8 mouse cellular contexts compared by ENCODE assay signal in the genomic region with DNA sequence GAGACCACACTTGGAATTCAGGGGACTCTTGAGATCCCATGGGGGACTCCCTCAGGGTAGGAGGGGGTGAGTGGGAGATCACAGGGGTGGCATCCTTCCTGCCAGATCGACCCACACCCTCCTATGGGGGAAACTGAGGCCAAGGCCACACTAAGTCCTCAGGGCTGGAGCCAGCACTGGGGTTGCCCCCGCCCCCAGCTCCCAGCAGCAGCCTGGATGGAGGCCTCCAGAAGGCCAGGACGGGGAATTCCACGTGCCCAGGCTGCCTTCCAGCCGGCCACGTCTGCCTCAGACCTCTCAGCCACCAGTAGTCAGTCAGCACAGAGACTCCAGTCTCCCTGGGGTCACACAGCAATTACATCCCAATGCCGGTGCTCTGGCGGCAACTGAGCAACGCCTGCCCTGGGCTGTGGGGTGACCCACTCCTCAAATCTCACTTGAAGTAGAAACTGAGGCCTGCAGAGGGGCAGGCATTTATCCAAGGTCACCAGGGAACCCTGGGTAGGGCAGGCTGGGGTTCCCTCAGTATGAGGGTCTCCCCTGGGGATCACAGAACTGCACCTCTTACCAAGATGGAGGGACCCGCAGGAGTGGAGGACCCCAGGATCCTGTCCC. TPM values are rescaled to one million over a fixed set of nuclear protein-coding genes. Genes with fewer than 3 reads are reported as not detected.
A peak's percentile ranks its signal among the peaks of the same experiment; 100 is the strongest.
DNase-seq lines count a peak whose midpoint lies in the region; ATAC-seq and TF ChIP-seq lines count a peak whose summit lies in the region.

No protein-coding gene starts in this region.

- peaks cover 30% of the 10 kb centered on the region for H3K4me1 ChIP-seq in lung, adult 2 months (ENCODE audit: control insufficient read depth, insufficient read depth, low read length)
- H3K4me1 ChIP-seq in forebrain, postnatal 0 days (ENCODE audit: insufficient read depth): no peaks in the 10 kb centered on the region
- peaks cover 47% of the 10 kb centered on the region for H3K4me1 ChIP-seq in hindbrain, embryonic 15.5 days (replicated peaks)
- peaks cover 46% of the 10 kb centered on the region for H3K4me1 ChIP-seq in midbrain, embryonic 15.5 days

- WGBS in lung, adult 2 months: 28% methylated on average over 10 of the region's 10 CpGs
- WGBS in forebrain, postnatal 0 days: 29% methylated on average over 10 of the region's 10 CpGs
- WGBS in hindbrain, embryonic 15.5 days: 34% methylated on average over 10 of the region's 10 CpGs
- WGBS in midbrain, embryonic 15.5 days: 35% methylated on average over 10 of the region's 10 CpGs

- H3K27ac ChIP-seq in forebrain, postnatal 0 days (ENCODE audit: low read depth, low read length): no peak overlapping the region
- H3K27ac ChIP-seq in hindbrain, embryonic 15.5 days (replicated peaks): peak overlapping the region; percentile 40; the same call in 1 of the 2 replicates
- no peak overlapping the region for H3K27ac ChIP-seq in midbrain, embryonic 15.5 days

- H3K9ac ChIP-seq in forebrain, postnatal 0 days: no peak overlapping the region
- H3K9ac ChIP-seq in hindbrain, embryonic 15.5 days: no peak overlapping the region
- H3K9ac ChIP-seq in midbrain, embryonic 15.5 days: no peak overlapping the region

- peak; percentile 31 for DNase-seq in lung, adult 2 months
- no peak for DNase-seq in lung, postnatal 36 days
- DNase-seq in cerebellum, adult 11 months: peak; percentile 66
- no peak for DNase-seq in forebrain, postnatal 0 days
- DNase-seq in left cerebral cortex, postnatal 14 days (ENCODE audit: low spot score in 2 of 2): peak; percentile 13 to 19
- peak; percentile 44 for DNase-seq in urinary bladder, postnatal 25 days (ENCODE audit: low spot score)

- H3K4me2 ChIP-seq in forebrain, postnatal 0 days (ENCODE audit: low read depth): peak overlapping the region; percentile 74
- H3K4me2 ChIP-seq in hindbrain, embryonic 15.5 days: peak overlapping the region; percentile 78
- H3K4me2 ChIP-seq in midbrain, embryonic 15.5 days: peak overlapping the region; percentile 61; the same call in 1 of the 2 replicates

- intact Hi-C loops in left cerebral cortex, postnatal 14 days (cut with DNase I): no loop called here

- H3K9me3 ChIP-seq in forebrain, postnatal 0 days (ENCODE audit: low read length): no peaks in the 10 kb centered on the region
- H3K9me3 ChIP-seq in hindbrain, embryonic 15.5 days: no peaks in the 10 kb centered on the region
- no peaks in the 10 kb centered on the region for H3K9me3 ChIP-seq in midbrain, embryonic 15.5 days

- no peak for ATAC-seq in forebrain, postnatal 0 days
- ATAC-seq in hindbrain, embryonic 15.5 days (ENCODE audit: low FRiP score, low read depth): no peak
- ATAC-seq in midbrain, embryonic 15.5 days (replicated peaks): no peak

- peaks cover under 1% of the 10 kb centered on the region; the same call in 1 of the 2 replicates for H3K36me3 ChIP-seq in forebrain, postnatal 0 days (ENCODE audit: insufficient read depth)
- no peaks in the 10 kb centered on the region for H3K36me3 ChIP-seq in hindbrain, embryonic 15.5 days
- H3K36me3 ChIP-seq in midbrain, embryonic 15.5 days (replicated peaks): no peaks in the 10 kb centered on the region

- H3K4me3 ChIP-seq in lung, adult 2 months (replicated peaks; ENCODE audit: extremely low read depth, low read depth, low read length): peak overlapping the region; percentile 7
- H3K4me3 ChIP-seq in forebrain, postnatal 0 days (ENCODE audit: low read depth, low read length): no peak overlapping the region
- peak overlapping the region; percentile 48 for H3K4me3 ChIP-seq in hindbrain, embryonic 15.5 days
- H3K4me3 ChIP-seq in midbrain, embryonic 15.5 days: no peak overlapping the region

- TF ChIP-seq POLR2A in lung, adult 2 months (IDR thresholded peaks at IDR 0.05; ENCODE audit: borderline replicate concordance, extremely low read depth, low read depth, low read length): no peak

- TF ChIP-seq CTCF in lung, adult 2 months (IDR thresholded peaks at IDR 0.05; ENCODE audit: insufficient read depth, low read length): no peak
- TF ChIP-seq CTCF in forebrain, postnatal 0 days (IDR thresholded peaks at IDR 0.05; ENCODE audit: low read depth): no peak

- no peaks in the 10 kb centered on the region for H3K27me3 ChIP-seq in forebrain, postnatal 0 days (ENCODE audit: insufficient read depth, low read length)
- peaks cover 20% of the 10 kb centered on the region; the same call in 1 of the 2 replicates for H3K27me3 ChIP-seq in hindbrain, embryonic 15.5 days
- H3K27me3 ChIP-seq in midbrain, embryonic 15.5 days (replicated peaks): peaks cover 4% of the 10 kb centered on the region

RNA-seq across cellular contexts. Expression of a gene that starts 30.1 kb away (rescaled TPM):
- 89.6 and 103 TPM in 2 replicates for polyA plus RNA-seq in lung, adult 2 months (2012; rRNA removed)
- total RNA-seq in forebrain, postnatal 0 days (2014; rRNA removed): 9.0 and 14.5 TPM in 2 replicates
- polyA plus RNA-seq in forebrain, postnatal 0 days (2015; fragmentation: Nextera tagmentation; extraction: Ambion mirVana): 14.8 and 23.1 TPM in 2 replicates
- polyA plus RNA-seq in hindbrain, embryonic 15.5 days (2015; fragmentation: Nextera tagmentation; extraction: Ambion mirVana): 26.6 and 28.0 TPM in 2 replicates
- total RNA-seq in left cerebral cortex, postnatal 14 days (2021): 10 to 100 TPM; 67.0 to 69.8 TPM
- 18.1 and 22.8 TPM in 2 replicates for polyA plus RNA-seq in midbrain, embryonic 15.5 days (2015; fragmentation: Nextera tagmentation; extraction: Ambion mirVana)

RNA-seq across cellular contexts. Expression of a gene that starts 32.5 kb away (rescaled TPM):
- 8.8 and 10.1 TPM in 2 replicates for polyA plus RNA-seq in lung, adult 2 months (2012; rRNA removed)
- total RNA-seq in forebrain, postnatal 0 days (2014; rRNA removed): 0.77 and 1.3 TPM in 2 replicates
- polyA plus RNA-seq in forebrain, postnatal 0 days (2015; fragmentation: Nextera tagmentation; extraction: Ambion mirVana): 1.7 TPM in 2 replicates
- 1.4 and 1.8 TPM in 2 replicates for polyA plus RNA-seq in hindbrain, embryonic 15.5 days (2015; fragmentation: Nextera tagmentation; extraction: Ambion mirVana)
- total RNA-seq in left cerebral cortex, postnatal 14 days (2021): 1 to 10 TPM; 1.8 to 1.9 TPM
- polyA plus RNA-seq in midbrain, embryonic 15.5 days (2015; fragmentation: Nextera tagmentation; extraction: Ambion mirVana): 1.4 and 1.6 TPM in 2 replicates

RNA-seq across cellular contexts. Expression of a gene that starts 36.5 kb away (rescaled TPM):
- 3.6 and 5.9 TPM in 2 replicates for polyA plus RNA-seq in lung, adult 2 months (2012; rRNA removed)
- total RNA-seq in forebrain, postnatal 0 days (2014; rRNA removed): 5.8 and 16.6 TPM in 2 replicates
- polyA plus RNA-seq in forebrain, postnatal 0 days (2015; fragmentation: Nextera tagmentation; extraction: Ambion mirVana): 1.9 and 3.7 TPM in 2 replicates
- polyA plus RNA-seq in hindbrain, embryonic 15.5 days (2015; fragmentation: Nextera tagmentation; extraction: Ambion mirVana): 2.1 and 2.7 TPM in 2 replicates
- total RNA-seq in left cerebral cortex, postnatal 14 days (2021): 1 to 10 TPM; 2.8 to 4.7 TPM
- 2.7 and 3.3 TPM in 2 replicates for polyA plus RNA-seq in midbrain, embryonic 15.5 days (2015; fragmentation: Nextera tagmentation; extraction: Ambion mirVana)

RNA-seq across cellular contexts. Expression of a gene that starts 41.1 kb away (rescaled TPM):
- polyA plus RNA-seq in lung, adult 2 months (2012; rRNA removed): 3.7 and 6.3 TPM in 2 replicates
- total RNA-seq in forebrain, postnatal 0 days (2014; rRNA removed): 2.5 and 3.3 TPM in 2 replicates
- 5.0 and 7.3 TPM in 2 replicates for polyA plus RNA-seq in forebrain, postnatal 0 days (2015; fragmentation: Nextera tagmentation; extraction: Ambion mirVana)
- 6.2 and 6.6 TPM in 2 replicates for polyA plus RNA-seq in hindbrain, embryonic 15.5 days (2015; fragmentation: Nextera tagmentation; extraction: Ambion mirVana)
- total RNA-seq in left cerebral cortex, postnatal 14 days (2021): 1 to 10 TPM; 2.4 to 3.2 TPM
- 8.4 and 9.3 TPM in 2 replicates for polyA plus RNA-seq in midbrain, embryonic 15.5 days (2015; fragmentation: Nextera tagmentation; extraction: Ambion mirVana)

RNA-seq across cellular contexts. Expression of a gene that starts 41.1 kb away (rescaled TPM):
- polyA plus RNA-seq in lung, adult 2 months (2012; rRNA removed): 79.2 and 83.4 TPM in 2 replicates
- total RNA-seq in forebrain, postnatal 0 days (2014; rRNA removed): 126 and 139 TPM in 2 replicates
- 111 and 125 TPM in 2 replicates for polyA plus RNA-seq in forebrain, postnatal 0 days (2015; fragmentation: Nextera tagmentation; extraction: Ambion mirVana)
- polyA plus RNA-seq in hindbrain, embryonic 15.5 days (2015; fragmentation: Nextera tagmentation; extraction: Ambion mirVana): 92.2 and 94.0 TPM in 2 replicates
- 10 to 100 TPM; 82.4 to 88.6 TPM for total RNA-seq in left cerebral cortex, postnatal 14 days (2021)
- polyA plus RNA-seq in midbrain, embryonic 15.5 days (2015; fragmentation: Nextera tagmentation; extraction: Ambion mirVana): 90.4 and 92.6 TPM in 2 replicates

Comparison
In these comparisons a context has a peak if more than half of its experiments do, and no peak if none do; other contexts are left out.
1. DNase-seq: peak in lung, adult 2 months (single experiment), cerebellum, adult 11 months (single experiment), left cerebral cortex, postnatal 14 days (2 of 2) and urinary bladder, postnatal 25 days (single experiment); none in lung, postnatal 36 days (single experiment) and forebrain, postnatal 0 days (single experiment).
2. H3K4me3 ChIP-seq: peak in lung, adult 2 months (single experiment) and hindbrain, embryonic 15.5 days (single experiment); none in forebrain, postnatal 0 days (single experiment) and midbrain, embryonic 15.5 days (single experiment).
3. Peak in every context shown above with its lines, with median percentiles within 50 percentile points of each other: H3K4me2 ChIP-seq.